Mouse (Mus musculus): ENCODE measurements around the gene Adamts9.

The Adamts9 gene

GRCm38 (mm10) chr6:92802421-92802820 lies 140.9 kb downstream of the Adamts9 start:
- DNase-seq: no peak

DNA sequence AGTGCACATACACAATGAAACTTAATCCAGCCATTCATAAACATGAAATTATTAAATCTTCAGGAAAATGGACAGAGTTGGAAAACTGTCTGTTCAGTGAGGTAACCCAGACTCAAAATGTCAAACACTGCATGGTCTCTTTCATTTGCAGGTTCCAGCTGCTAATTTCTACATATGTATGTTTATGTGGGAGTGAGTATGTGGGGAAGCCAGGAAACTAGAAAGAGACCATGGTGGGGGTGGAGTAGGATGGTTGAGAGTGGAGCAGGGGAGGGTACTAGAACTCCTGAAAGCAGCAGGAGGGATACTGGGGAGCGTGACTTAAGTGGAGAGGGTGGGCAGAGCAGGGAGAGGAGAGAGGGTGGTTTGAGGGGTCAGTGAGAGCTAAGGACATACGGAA lies 141.8 kb downstream of the Adamts9 start:
- DNase-seq: no peak

DNA sequence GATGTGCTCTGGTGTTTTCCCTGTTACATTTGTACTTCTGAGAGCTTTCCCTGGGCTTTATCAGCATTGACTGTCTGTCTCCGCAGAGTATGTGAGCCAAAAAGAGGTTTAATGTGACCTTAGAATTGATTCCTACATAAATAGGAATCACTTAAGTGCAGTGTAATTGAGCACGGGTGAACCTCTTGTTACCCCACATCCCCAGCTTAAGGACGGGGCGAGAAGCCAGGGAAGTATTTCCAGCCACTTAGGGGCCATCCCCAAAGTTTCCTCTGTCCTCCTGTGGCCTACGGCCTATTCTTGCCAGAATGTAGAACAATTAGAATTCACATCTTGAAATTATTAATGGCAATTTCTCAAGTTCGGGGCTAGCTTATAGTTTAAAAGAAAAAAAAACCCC lies 149.5 kb downstream of the Adamts9 start:
- no peak for DNase-seq

DNA sequence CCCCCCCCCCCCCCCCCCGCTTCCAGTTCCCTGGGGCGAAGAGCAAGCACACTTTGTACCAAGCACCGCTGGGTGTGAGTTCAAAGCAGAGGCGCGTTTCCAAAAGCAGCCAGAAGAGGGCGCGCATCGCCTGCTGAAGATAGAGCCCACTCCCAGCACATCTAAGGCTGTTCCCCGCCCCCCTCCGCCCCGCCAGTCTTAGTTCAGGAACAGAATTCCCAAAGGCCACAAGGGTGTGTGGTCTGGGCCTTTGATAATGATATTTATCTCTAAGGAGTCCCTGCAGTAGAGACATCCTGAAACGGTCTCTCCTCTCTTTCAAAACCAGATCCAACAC lies 155.9 kb downstream of the Adamts9 start:
- DNase-seq: peak; percentile 93

- no peak for DNase-seq
These were observed 156.5 kb downstream of the Adamts9 start for GRCm38 (mm10) chr6:92786701-92787375.

- DNase-seq: peak; percentile 67
These were observed 158.5 kb downstream of the Adamts9 start for GRCm38 (mm10) chr6:92784782-92785181.

DNA sequence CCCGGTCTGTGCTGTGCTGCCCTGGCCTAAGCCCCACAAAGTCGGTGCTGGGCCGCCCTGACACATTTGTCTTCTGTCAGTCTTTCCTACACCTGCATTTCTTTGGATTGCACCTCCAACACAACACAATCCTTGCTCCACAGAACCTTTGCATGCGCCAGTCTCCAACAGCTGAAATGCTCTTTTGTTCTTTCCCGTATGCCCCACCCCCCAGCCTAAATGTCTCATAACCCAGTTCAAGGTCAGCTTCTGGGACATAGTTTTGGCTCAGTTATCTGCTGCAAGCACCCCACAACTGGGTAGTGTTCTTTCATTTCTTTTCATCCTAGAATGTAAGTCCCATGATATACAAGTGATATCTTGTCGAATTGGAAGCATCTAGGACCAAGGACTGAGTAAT lies 161.8 kb downstream of the Adamts9 start:
- no peak for DNase-seq

DNA sequence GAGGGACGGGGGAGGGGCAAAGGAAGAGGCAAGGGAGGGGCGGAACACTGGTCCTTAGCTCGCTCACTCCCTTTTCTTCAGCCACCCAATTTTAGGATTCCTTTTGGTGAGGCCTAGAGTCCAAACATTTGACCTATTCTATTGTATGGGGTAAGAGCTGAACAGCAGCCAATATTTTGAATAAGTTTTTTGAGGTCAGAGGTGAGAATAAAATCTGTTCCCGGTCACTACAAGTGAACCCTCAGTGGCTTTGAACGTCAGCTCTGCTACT lies 163.4 kb downstream of the Adamts9 start:
- no peak for DNase-seq

GRCm38 (mm10) chr6:92779140-92779934 lies 164.0 kb downstream of the Adamts9 start:
- peak; percentile 28 for DNase-seq

DNA sequence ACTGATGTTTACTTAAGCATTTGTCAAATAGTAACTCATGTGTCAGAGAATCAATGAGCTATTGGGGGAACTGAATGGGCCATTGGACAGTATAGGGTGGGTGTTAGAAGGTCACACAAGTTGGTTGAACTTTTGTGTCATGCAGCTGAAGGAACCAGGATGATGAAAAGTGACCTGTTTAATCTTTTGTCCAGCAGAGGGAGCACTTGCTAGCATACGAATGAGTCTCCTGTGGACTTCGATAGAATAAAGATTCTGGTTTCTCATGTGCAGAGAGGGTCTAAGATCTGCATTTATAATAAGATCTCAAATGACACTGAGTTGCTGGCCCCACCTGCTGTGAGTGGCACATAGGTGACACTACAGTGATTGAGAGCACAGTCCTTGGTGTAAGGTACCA lies 166.9 kb downstream of the Adamts9 start:
- peak; percentile 68 for DNase-seq

DNA sequence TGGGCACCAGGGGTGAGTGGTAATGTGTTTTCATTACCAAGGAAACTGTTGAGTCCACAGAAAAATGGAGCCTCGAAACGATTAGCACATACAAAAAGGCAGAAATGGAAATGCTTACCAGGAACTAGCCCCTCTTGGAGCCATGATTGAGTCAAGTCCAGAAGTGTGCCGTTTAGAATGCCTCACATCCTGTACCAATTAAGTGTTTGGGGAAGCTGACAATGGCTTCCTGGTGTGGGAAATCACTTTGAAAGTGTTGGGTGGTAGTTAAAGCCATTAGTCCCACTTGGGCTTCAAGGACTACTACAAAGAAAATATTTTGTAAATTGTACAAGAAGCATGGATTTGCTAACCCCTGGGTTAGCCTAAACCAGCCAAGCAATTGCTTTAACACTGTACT lies 180.9 kb downstream of the Adamts9 start:
- no peak for DNase-seq

- no peak for DNase-seq
These were observed 183.7 kb downstream of the Adamts9 start for GRCm38 (mm10) chr6:92759616-92760015.

GRCm38 (mm10) chr6:92755826-92756225 lies 187.5 kb downstream of the Adamts9 start:
- DNase-seq: peak; percentile 61

GRCm38 (mm10) chr6:92752737-92753136 lies 190.6 kb downstream of the Adamts9 start:
- no peak for DNase-seq

- no peak for DNase-seq
These were observed 193.9 kb downstream of the Adamts9 start for GRCm38 (mm10) chr6:92749420-92749819.

DNA sequence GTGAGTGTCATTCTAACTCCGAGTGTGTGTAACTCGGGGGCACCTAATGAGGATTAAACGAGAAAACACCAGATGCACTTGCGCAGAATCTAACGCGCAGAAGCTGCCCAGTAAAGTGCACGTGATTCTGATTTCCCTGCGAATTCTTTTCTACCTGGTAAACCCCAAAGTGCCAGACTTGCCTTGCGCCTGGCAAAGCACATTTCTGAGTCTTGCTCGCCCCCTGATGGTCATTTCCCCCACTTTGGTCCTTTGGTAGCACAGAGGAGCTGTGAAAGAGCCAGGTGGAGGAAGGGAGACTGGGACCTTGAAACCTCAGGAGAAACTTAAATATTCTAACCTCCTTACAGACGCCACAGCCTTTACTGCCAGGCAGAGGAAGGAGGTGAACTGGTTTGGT lies 199.7 kb downstream of the Adamts9 start:
- peak; percentile 80 for DNase-seq

DNA sequence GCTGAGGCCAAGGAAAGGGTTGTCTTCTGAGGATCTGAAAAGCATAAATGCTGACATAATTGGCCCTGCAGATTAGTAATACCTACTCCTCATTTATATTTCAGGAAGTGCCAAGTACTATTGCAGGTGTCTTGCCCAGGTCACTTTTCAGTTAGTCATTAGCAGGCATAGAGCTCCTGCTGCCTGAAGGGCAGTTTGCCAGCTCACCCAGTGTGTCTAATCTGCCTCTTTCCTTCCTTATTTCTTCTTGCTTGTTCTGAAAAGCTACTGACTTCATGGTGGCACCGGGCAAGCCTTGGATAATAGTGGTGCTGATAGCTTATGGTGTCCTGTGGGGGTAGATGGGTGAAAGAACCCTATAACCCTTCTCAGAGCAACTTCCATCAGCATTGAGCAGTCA lies 206.2 kb downstream of the Adamts9 start:
- DNase-seq: no peak

DNA sequence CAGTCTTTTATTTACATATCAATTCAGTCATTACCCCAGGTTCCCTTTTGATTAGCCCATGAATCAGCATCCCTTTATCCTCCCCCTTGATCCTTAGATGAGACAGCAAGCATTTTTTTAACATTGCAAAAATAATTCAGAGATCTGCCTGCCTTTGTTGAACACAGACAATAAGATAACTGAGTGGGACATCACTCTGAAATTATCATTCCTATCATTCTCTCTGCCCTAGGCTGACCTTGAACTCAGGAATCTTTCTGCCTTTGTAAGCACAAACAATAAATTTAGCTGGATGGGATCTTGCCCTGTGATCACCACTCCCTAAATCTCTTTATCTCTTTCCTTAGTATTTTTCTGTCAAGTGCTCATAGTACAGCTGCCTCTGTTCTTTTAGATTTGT lies 209.6 kb downstream of the Adamts9 start:
- DNase-seq: no peak

DNA sequence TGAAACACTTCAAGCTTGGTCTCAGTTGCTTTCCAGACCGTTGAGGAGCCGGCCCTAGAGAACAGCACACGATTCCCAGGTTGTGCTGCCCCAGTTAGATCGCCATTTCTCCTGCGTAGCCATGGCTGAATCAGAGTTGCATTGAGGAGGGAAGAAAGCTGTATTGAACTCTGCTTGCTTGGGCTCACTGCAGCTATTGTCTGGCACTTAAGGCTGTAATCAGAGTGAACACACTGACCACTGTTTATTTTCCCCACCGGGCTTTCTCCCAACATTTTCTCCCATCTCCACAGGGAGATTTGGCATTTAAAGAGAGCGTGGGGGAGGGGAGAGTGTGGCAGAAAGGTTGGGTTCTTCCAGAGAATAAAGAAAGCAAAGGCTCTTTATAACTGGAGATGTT lies 214.8 kb downstream of the Adamts9 start:
- DNase-seq: peak; percentile 74

- DNase-seq: peak; percentile 95
These were observed 215.2 kb downstream of the Adamts9 start for GRCm38 (mm10) chr6:92728084-92728483.

DNA sequence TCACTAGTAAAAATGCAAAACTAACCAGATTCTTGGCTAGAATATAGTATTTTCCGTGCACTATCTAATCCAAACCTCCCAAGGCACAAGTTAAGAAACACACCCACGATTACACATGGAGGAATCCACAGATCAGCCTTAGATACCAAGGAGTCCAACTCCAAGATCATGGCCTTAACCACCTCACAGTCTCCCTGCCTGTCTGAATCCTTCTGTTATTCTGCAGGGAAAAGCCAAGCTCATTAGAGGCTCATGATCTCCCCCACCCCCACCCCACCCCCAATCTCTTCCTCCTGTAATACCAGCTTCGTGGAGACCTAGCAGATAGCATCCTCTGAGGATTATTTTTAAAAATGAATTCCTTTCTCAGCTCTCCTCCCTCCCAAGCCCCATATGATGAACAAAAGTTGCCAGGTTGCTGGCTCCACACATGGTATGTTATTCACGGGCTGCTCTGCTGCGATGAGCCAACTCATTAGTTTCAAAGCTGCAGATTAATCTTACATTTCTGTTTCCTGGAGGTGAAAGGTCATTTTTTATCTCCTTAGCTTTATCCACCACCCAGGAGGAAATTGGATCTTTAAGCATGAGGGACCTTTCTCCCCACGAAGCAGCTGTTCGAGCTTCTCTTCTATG lies 215.8 kb downstream of the Adamts9 start:
- no peak for DNase-seq

DNA sequence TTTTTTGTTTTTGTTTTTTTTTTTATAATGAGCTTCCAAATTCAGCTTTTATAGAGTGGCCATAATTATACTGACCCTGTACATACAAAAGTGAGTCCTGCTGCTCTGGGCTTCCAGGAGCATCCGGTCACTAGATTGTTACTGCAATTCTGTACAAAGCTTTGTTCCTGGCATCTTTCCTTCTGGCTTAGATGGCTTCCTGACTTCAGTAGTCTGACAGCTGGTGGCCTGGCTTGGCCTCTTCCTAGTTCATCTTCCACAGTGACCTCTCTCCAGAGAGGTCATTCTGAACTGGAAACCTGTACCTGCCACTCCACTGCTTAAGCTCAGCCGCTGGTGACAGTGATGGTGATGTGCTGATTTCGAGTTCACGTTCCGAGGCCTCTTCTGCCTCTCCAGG lies 217.2 kb downstream of the Adamts9 start:
- peak; percentile 32 for DNase-seq

DNA sequence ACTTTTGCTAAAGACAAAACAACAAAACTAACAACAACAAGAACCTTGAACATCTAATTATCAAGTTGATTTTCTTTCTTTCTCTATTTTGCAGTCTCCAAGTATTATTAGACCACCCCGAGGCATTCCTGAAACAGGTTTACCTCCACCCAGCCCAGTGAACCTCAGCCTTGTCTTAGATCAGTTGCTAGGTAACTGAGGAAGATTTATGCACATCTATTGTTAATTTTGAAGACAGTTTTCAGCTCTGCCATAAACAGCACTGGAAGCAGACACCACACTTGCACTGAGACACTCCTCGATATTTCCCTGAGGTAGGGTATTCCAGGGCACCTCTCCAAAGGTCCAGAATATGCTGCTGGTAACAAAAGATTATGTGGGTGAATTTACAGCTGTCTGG lies 218.9 kb downstream of the Adamts9 start:
- DNase-seq: no peak
